Mouse (Mus musculus): ENCODE data around the gene Ift140. TPM values are rescaled to one million over a fixed set of nuclear protein-coding genes. Genes with fewer than 3 reads are reported as not detected.
A peak's percentile ranks its signal among the peaks of the same experiment; 100 is the strongest.

Gene Ift140
- polyA plus RNA-seq (2015; fragmentation: Nextera tagmentation; extraction: Ambion mirVana): 12.7 and 12.9 TPM in 2 replicates

DNA sequence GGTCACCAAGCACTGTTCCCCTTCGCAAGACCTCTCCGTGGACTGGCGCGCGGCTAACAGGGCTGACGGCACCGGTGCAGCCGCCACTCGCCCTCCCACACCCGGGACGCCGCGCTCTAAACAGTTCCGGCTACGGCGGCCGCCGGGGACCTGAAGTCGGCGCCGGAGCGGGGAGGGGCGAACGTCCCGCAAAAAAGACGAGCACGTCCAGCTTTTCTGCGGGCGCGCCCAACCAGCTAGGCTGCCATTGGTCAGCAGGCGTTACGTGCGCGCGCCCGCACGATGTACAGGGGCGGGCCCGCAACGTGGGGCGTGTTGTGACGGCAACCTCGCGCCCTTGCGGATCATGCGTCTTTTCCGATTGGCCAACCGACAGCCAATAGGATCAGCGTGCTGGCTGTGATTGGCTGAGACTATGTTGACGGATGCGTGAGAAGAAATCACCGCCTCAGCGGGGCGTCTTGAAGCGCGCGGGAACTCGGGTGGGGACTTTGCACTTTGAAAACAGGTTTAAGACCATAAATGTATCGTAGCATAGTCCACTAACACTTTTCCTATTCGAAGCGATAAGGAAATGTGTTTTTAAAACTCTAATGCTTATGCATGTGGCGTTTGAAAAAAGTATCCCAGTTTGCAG is at the start of gene Ift140, which contains the start of gene Cramp1l:
TSS of gene Ift140 (plus strand) at position 431 of the 637 bp plus-strand sequence.
TSS of gene Cramp1l (minus strand) at position 134 of the 637 bp plus-strand sequence.
- peak; percentile 99 for ATAC-seq
- H3K9me3 ChIP-seq (ENCODE audit: control insufficient read depth, low read length): no peaks in the 10 kb centered on the region
- peak within 1 kb of the TSS; percentile 94 for H3K9ac ChIP-seq (ENCODE audit: low read depth, low read length)
- H3K4me3 ChIP-seq (ENCODE audit: low read length): peak within 1 kb of the TSS; percentile 99
- H3K36me3 ChIP-seq (ENCODE audit: control insufficient read depth, insufficient read depth, low read length): 0 out of 2 replicates have a peak, but pooled peaks cover 7% of the 10 kb centered on the region
- no peaks in the 10 kb centered on the region for H3K27me3 ChIP-seq (replicated peaks; ENCODE audit: control insufficient read depth, insufficient read depth, low read length)
- under 1% methylated on average over 62 of the region's 62 CpGs for WGBS
- peaks cover 9% of the 10 kb centered on the region for H3K4me1 ChIP-seq (ENCODE audit: control insufficient read depth, insufficient read depth, low read length)
- H3K4me2 ChIP-seq (ENCODE audit: low read depth, low read length): peak within 1 kb of the TSS; percentile 85
- peak within 1 kb of the TSS; percentile 90 for H3K27ac ChIP-seq (ENCODE audit: low read length)

DNA sequence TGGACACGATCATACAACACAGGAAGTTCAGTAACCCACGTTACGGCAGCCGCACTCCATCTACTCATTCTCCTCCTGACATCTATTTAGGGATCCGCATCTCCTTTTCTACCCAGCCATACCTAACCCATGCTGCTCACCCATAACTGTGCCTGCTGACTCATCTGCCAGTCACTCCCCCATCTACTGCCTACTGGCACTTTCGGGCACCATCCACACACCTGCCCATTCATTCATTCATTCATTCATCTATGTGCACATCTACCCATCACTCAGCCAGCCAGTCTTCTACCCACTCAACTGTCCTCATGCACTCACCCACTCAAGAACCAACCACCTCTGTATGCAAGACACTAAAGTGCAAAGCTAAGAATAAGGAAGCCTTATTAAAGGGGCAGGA is 28.7 kb upstream of the Ift140 start:
- ATAC-seq: no peak
- Histone ChIP-seq H3K9ac (ENCODE audit: low read depth, low read length) (no peak overlapping the region), H3K36me3 (ENCODE audit: control insufficient read depth, insufficient read depth, low read length) (peaks cover 48% of the 10 kb centered on the region), H3K27ac (ENCODE audit: low read length) (no peak overlapping the region), H3K4me1 (ENCODE audit: control insufficient read depth, insufficient read depth, low read length) (no peaks in the 10 kb centered on the region), H3K9me3 (ENCODE audit: control insufficient read depth, low read length) (no peaks in the 10 kb centered on the region), H3K4me2 (ENCODE audit: low read depth, low read length) (no peak overlapping the region), H3K27me3 (replicated peaks; ENCODE audit: control insufficient read depth, insufficient read depth, low read length) (no peaks in the 10 kb centered on the region), H3K4me3 (ENCODE audit: low read length) (no peak overlapping the region)
- 92% methylated on average over 6 of the region's 6 CpGs for WGBS

DNA sequence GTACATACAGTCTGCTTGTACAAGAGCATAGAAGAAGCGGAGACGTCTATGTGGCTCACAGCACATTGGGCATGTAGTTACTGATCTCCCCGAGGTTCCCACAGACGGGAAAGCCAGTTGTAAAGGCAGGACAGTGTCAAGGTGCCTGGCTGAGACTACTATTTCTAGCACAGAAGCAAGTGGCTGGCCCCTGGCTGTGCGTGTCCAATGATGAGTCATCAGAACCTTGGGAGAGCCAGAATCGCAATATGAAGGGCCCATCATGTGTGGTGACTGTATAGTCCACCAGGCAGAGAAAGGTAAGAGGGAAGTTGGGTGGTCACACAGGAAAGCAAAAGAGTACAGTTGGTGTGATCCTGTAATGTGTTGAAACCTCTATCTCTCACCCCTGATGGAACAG is 21.2 kb upstream of the Ift140 start:
- Histone ChIP-seq H3K27ac (ENCODE audit: low read length) (no peak overlapping the region), H3K9ac (ENCODE audit: low read depth, low read length) (no peak overlapping the region), H3K4me3 (ENCODE audit: low read length) (no peak overlapping the region), H3K36me3 (ENCODE audit: control insufficient read depth, insufficient read depth, low read length) (peaks cover 26% of the 10 kb centered on the region), H3K4me1 (ENCODE audit: control insufficient read depth, insufficient read depth, low read length) (no peaks in the 10 kb centered on the region), H3K27me3 (replicated peaks; ENCODE audit: control insufficient read depth, insufficient read depth, low read length) (no peaks in the 10 kb centered on the region), H3K4me2 (ENCODE audit: low read depth, low read length) (no peak overlapping the region), H3K9me3 (ENCODE audit: control insufficient read depth, low read length) (no peaks in the 10 kb centered on the region)
- 96% methylated on average over 6 of the region's 6 CpGs for WGBS
- no peak for ATAC-seq

DNA sequence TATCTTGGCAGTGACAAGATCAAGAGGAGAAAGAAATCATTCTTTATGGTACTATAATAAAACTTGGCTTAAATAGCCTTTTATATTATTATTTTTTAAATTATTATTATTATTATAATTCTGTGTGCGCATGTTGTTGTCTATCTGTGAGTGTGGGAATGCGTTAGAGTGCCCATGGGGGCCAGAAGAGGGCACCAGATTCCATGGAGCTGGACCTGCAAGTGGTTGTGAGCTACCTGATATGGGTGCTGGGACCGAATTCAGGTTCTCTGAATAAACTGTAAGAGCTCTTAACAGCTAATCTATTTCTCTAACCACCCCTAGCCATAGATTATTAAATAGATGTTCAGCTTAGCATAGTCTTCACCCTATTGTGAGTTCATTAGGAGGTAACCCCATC is 10.8 kb upstream of the Ift140 start:
- WGBS: 93% methylated on average over 3 of the region's 3 CpGs
- Histone ChIP-seq H3K9me3 (ENCODE audit: control insufficient read depth, low read length) (no peaks in the 10 kb centered on the region), H3K4me2 (ENCODE audit: low read depth, low read length) (no peak overlapping the region), H3K4me1 (ENCODE audit: control insufficient read depth, insufficient read depth, low read length) (peaks cover 3% of the 10 kb centered on the region; the same call in 1 of the 2 replicates), H3K36me3 (ENCODE audit: control insufficient read depth, insufficient read depth, low read length) (peaks cover 4% of the 10 kb centered on the region; the same call in 1 of the 2 replicates), H3K27me3 (replicated peaks; ENCODE audit: control insufficient read depth, insufficient read depth, low read length) (no peaks in the 10 kb centered on the region), H3K27ac (ENCODE audit: low read length) (no peak overlapping the region), H3K9ac (ENCODE audit: low read depth, low read length) (no peak overlapping the region), H3K4me3 (ENCODE audit: low read length) (no peak overlapping the region)
- no peak for ATAC-seq

DNA sequence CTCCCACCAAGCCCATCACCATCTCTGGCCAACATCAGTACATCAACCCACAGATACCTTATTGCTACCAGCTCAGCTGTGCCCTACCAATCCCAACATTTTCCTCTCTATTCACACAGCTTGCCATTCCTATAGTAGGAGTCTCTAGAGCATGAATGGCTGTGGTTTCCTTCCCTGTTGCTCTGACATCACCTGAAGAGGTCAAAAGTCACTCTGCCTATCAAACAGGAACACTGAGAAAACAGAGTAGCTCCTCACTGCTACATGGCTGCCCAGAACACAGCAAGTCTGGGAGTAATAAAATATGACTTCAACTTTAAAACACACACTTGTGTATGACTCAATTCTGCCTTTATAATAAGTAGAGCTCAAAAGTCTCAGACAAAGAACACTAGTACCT is 8.4 kb upstream of the Ift140 start:
- Histone ChIP-seq H3K36me3 (ENCODE audit: control insufficient read depth, insufficient read depth, low read length) (peaks cover 14% of the 10 kb centered on the region; the same call in 1 of the 2 replicates), H3K9ac (ENCODE audit: low read depth, low read length) (no peak overlapping the region), H3K4me2 (ENCODE audit: low read depth, low read length) (no peak overlapping the region), H3K27ac (ENCODE audit: low read length) (no peak overlapping the region), H3K4me3 (ENCODE audit: low read length) (no peak overlapping the region), H3K4me1 (ENCODE audit: control insufficient read depth, insufficient read depth, low read length) (peaks cover 3% of the 10 kb centered on the region; the same call in 1 of the 2 replicates), H3K9me3 (ENCODE audit: control insufficient read depth, low read length) (no peaks in the 10 kb centered on the region), H3K27me3 (replicated peaks; ENCODE audit: control insufficient read depth, insufficient read depth, low read length) (no peaks in the 10 kb centered on the region)
- 0 out of 2 replicates have a peak, but pooled peaks have one; percentile 44 for ATAC-seq

DNA sequence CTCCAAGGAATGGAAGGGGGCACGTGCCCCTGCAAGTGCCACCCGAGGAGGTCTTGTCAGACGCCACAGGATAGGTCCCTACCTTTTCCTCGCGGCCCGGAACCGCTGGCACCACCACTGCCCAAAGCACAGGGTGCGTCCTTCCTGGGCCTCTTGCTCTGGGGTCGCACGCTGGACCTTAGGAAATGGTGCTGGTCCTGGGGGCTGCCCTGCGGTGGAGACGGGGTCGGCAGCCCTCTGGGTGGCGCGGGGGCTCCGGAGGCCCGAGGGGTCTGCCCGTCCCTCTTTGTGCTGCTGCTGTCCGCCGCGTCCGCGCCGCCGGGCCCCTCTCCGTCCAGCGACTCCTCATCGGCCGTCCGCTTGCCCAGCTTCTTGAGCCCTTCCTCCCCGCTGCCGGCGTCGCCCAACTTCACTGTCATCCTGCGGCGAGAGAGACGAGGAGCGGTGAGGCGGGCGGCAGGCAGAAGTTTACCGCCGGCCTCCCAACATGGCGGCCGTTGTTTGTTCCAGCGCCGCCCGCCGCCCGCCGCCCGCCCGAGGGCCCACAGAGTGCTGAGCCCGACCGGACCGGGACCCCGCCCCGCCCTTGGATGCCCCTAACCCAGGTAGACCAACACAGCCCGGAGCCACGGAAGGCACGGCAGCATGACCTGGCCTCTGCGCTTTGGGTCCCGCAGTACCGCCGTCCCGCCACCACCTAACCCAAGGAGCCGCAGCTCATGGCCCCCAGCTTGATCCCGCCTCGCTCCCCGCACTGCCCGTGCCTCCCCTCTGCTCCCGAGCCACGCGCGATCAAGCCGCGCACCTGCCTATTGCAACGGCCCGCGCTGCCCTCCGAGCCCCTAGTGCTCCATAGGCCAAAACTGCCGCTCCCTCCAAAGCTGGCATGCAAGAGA is 2.0 kb upstream of the Ift140 start:
- Histone ChIP-seq H3K36me3 (ENCODE audit: control insufficient read depth, insufficient read depth, low read length) (0 out of 2 replicates have a peak, but pooled peaks cover 10% of the 10 kb centered on the region), H3K4me2 (ENCODE audit: low read depth, low read length) (peak overlapping the region; percentile 70), H3K9ac (ENCODE audit: low read depth, low read length) (peak overlapping the region; percentile 95), H3K9me3 (ENCODE audit: control insufficient read depth, low read length) (no peaks in the 10 kb centered on the region), H3K27ac (ENCODE audit: low read length) (peak overlapping the region; percentile 85), H3K4me3 (ENCODE audit: low read length) (peak overlapping the region; percentile 99), H3K4me1 (ENCODE audit: control insufficient read depth, insufficient read depth, low read length) (peaks cover 9% of the 10 kb centered on the region), H3K27me3 (replicated peaks; ENCODE audit: control insufficient read depth, insufficient read depth, low read length) (no peaks in the 10 kb centered on the region)
- under 1% methylated on average over 77 of the region's 81 CpGs for WGBS
- no peak for ATAC-seq

DNA sequence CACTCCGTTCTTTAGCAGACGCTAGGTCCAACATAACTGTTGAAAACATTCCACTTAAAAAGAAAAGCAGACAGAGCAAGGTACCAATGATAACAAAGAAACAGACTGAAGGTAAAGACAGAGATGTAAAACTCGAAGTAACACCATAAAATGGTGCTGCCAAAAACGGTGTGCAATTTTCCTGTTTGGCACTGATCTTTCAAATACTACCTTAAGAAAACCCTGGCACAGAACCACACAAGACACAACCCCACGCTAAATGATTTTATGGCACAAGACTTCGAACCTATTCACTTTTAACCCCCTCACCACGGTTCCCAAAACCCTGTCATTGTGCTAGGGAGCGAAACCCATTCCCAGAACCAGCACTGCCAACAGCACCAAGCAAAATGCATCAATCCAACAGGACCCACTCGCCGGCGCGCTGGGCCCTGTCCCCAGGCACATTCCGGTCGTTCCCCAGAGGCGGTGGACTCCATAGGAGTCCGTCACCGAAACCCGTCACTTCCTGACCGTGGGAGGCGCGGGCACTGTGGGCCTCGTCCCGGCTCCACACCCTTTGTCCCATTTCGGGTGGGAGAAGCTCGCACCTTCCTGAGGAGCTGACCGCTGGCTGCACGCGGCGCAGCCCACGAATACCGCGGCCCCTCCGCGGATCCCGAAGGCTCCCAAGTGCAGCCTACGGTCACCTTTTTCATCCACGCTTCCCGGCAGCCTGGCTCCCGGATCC is 879 bp upstream of the Ift140 start:
- H3K36me3 ChIP-seq (ENCODE audit: control insufficient read depth, insufficient read depth, low read length): 0 out of 2 replicates have a peak, but pooled peaks cover 10% of the 10 kb centered on the region
- WGBS: under 1% methylated on average over 39 of the region's 39 CpGs
- H3K4me2 ChIP-seq (ENCODE audit: low read depth, low read length): peak overlapping the region; percentile 70
- peak; percentile 13; the same call in 1 of the 2 replicates for ATAC-seq
- peak overlapping the region; percentile 94 for H3K9ac ChIP-seq (ENCODE audit: low read depth, low read length)
- no peaks in the 10 kb centered on the region for H3K9me3 ChIP-seq (ENCODE audit: control insufficient read depth, low read length)
- peak overlapping the region; percentile 81 for H3K27ac ChIP-seq (ENCODE audit: low read length)
- H3K4me3 ChIP-seq (ENCODE audit: low read length): peak overlapping the region; percentile 99
- H3K4me1 ChIP-seq (ENCODE audit: control insufficient read depth, insufficient read depth, low read length): peaks cover 9% of the 10 kb centered on the region
- H3K27me3 ChIP-seq (replicated peaks; ENCODE audit: control insufficient read depth, insufficient read depth, low read length): no peaks in the 10 kb centered on the region

DNA sequence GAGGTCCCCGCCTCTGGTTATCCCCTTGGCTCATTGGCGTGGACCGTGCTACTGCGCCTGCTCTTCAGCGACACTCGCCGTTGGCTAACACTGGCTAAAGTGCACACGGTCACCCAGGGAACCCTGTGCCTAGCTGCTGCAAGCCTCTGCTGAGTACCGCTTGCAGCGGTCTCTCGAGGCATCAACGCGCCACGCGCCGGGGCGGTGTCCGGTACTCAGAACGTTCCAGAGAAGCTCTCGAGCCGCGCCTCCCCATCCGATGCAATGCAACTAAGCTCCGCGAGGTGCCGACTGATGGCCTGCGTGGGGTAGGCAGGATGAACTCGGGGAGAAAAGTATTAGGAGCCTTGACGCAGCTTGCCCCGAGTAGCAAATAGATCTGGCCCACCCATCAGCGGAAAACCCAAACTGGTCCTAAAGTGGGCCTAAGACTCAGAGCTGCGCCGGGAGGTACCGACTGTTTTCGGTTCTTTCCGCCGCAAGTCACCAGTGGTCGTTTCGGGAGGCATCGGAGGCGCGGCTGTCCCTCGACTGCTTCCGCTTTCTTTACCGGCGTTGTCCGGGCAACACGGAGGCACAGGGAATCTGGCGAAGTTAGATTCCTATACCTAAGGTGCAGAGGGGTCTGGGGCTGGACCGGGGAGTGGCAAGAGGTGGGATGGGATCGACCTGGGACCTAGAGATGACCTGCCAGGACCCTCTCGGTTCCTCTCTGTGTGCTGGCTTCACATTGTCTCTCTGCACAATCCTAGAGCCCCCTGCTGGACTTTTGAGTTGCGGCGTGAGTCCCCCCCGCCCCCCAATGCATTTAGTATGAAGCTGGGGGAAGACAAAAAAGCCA is 627 bp downstream of the Ift140 start:
- peak overlapping the region; percentile 90 for H3K27ac ChIP-seq (ENCODE audit: low read length)
- H3K4me1 ChIP-seq (ENCODE audit: control insufficient read depth, insufficient read depth, low read length): peaks cover 9% of the 10 kb centered on the region
- no peaks in the 10 kb centered on the region for H3K9me3 ChIP-seq (ENCODE audit: control insufficient read depth, low read length)
- H3K36me3 ChIP-seq (ENCODE audit: control insufficient read depth, insufficient read depth, low read length): 0 out of 2 replicates have a peak, but pooled peaks cover 5% of the 10 kb centered on the region
- under 1% methylated on average over 55 of the region's 55 CpGs for WGBS
- peak overlapping the region; percentile 99 for H3K4me3 ChIP-seq (ENCODE audit: low read length)
- peak overlapping the region; percentile 78 for H3K9ac ChIP-seq (ENCODE audit: low read depth, low read length)
- peak; percentile 89 for ATAC-seq
- no peaks in the 10 kb centered on the region for H3K27me3 ChIP-seq (replicated peaks; ENCODE audit: control insufficient read depth, insufficient read depth, low read length)
- peak overlapping the region; percentile 85 for H3K4me2 ChIP-seq (ENCODE audit: low read depth, low read length)
